Mouse (Mus musculus) stomach, postnatal 0 days (tissue): ENCODE data around the gene Mmp17. TPM values are rescaled to one million over a fixed set of nuclear protein-coding genes. Genes with fewer than 3 reads are reported as not detected.

Source experiments
- ATAC-seq: fragments of 200-750 bp; cut with Nextera tagmentation; 2 replicates; pipeline ENCODE4 v1.8.0; 2017; ENCODE audit not compliant: low FRiP score, low TSS enrichment
- DNase-seq: peaks from one replicate; pipeline ENCODE4 v3.0.0-alpha.2; 2016; ENCODE audit warnings: low spot score
- H3K27ac ChIP-seq: fragments of 300-500 bp; sonication (generic); replicated peaks from 2 replicates; pipeline ENCODE4 v1.5.1; 2014; ENCODE audit warnings: mild to moderate bottlenecking, control low read depth
- H3K27me3 ChIP-seq: fragments of 300-500 bp; sonication (generic); 2 replicates; pipeline ENCODE4 v1.6.1; 2014; ENCODE audit warnings: low read length; ENCODE audit not compliant: control insufficient read depth, insufficient read depth
- H3K36me3 ChIP-seq: fragments of 300-500 bp; sonication (generic); 2 replicates; pipeline ENCODE4 v1.6.1; 2014; ENCODE audit warnings: low read length, mixed read lengths; ENCODE audit not compliant: control insufficient read depth, insufficient read depth
- H3K4me1 ChIP-seq: fragments of 300-500 bp; sonication (generic); replicated peaks from 2 replicates; pipeline ENCODE4 v1.6.1; 2014; ENCODE audit warnings: antibody characterized with exemption; ENCODE audit not compliant: control insufficient read depth, insufficient read depth
- H3K4me2 ChIP-seq: fragments of 300-500 bp; sonication (generic); replicated peaks from 2 replicates; pipeline ENCODE4 v1.6.1; 2014; ENCODE audit warnings: low read depth, mild to moderate bottlenecking, control low read depth, moderate library complexity
- H3K4me3 ChIP-seq: fragments of 300-500 bp; sonication (generic); 2 replicates; pipeline ENCODE4 v1.5.1; 2014; ENCODE audit warnings: low read depth, low read length, control low read depth
- H3K9ac ChIP-seq: fragments of 300-500 bp; sonication (generic); 2 replicates; pipeline ENCODE4 v1.6.1; 2014; ENCODE audit warnings: mild to moderate bottlenecking, low read length, control low read depth, mixed read lengths
- H3K9me3 ChIP-seq: fragments of 300-500 bp; sonication (generic); 2 replicates; pipeline ENCODE4 v1.6.1; 2016; ENCODE audit warnings: low read length; ENCODE audit not compliant: control insufficient read depth
- CTCF ChIP-seq: IDR thresholded peaks from 2 replicates; pipeline ENCODE4 v1.5.1; 2016; ENCODE audit warnings: antibody characterized with exemption, low read depth, mild to moderate bottlenecking, moderate library complexity
- EP300 ChIP-seq: optimal IDR thresholded peaks from 2 replicates; pipeline ENCODE3; 2016; ENCODE audit warnings: antibody characterized with exemption
- WGBS: fragments of 180-500 bp; shearing (Covaris S2); extraction: QIAGEN DNeasy Blood & Tissue Kit; methylation state at CpG from one replicate; pipeline ENCODE4 v1.1.7; 2014; 5-methylcytosine and 5-hydroxymethylcytosine counted together
- polyA plus RNA-seq: library from polyadenylated mRNA; unstranded; fragments of >200 nt; fragmentation: Nextera tagmentation; extraction: Ambion mirVana; gene quantifications from 2 replicates; pipeline ENCODE4 v1.2.1, GENCODE M21; 2015

Mmp17 gene
- 2.2 and 2.6 TPM in 2 replicates for polyA plus RNA-seq

DNA sequence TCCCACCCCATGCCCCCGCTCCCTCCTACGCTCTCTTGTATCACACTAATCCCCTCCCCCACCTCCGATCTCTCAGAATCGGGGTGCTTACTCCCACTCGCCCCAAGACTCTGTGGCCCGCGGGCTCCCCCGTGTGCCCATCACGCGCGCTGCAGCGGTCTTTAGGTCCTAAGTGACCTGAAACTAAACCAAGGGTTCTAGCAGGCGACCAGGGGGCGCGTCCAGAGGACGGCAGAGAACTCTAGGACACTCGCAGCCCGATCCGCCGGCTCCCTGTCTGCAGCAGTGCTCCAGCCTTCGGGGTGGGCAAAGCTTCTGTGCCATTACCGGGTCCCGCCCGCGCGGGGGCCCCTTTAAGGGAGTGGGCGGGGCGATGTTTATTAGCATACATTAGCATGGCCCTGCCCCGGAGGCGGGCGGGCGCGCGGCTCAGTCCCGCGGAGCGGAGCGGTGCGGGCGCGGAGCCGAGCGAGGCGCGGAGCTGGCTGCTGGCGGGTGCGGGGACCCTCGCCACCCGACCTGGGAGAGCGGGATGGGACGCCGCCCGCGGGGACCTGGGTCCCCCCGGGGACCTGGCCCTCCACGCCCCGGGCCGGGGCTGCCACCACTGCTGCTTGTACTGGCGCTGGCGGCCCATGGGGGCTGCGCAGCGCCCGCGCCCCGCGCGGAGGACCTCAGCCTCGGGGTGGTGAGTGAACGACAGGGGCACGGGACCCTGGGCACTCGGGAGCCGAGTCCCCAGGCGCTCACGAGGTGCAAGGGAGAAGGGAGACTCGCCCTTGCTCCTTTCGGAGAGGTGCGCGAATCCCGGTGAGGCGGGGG lies at the start of gene Mmp17:
Gene Mmp17 (plus strand): TSS at position 409 of the 822 bp plus-strand sequence.
- Histone ChIP-seq H3K27me3 (no peaks in the 10 kb centered on the region; the same call in 1 of the 2 replicates), H3K9me3 (no peaks in the 10 kb centered on the region), H3K4me3 (peak within 1 kb of the TSS; percentile 81), H3K27ac (0 out of 2 replicates have a peak within 1 kb of the TSS, but pooled peaks have one; percentile 45), H3K4me1 (no peaks in the 10 kb centered on the region), H3K4me2 (peak within 1 kb of the TSS; percentile 100), H3K36me3 (no peaks in the 10 kb centered on the region), H3K9ac (peak within 1 kb of the TSS; percentile 76)
- under 1% methylated on average over 79 of the region's 80 CpGs for WGBS
- TF ChIP-seq EP300 (no peak), CTCF (peak; percentile 87)
- DNase-seq (peak; percentile 87), ATAC-seq (peak; percentile 92)

DNA sequence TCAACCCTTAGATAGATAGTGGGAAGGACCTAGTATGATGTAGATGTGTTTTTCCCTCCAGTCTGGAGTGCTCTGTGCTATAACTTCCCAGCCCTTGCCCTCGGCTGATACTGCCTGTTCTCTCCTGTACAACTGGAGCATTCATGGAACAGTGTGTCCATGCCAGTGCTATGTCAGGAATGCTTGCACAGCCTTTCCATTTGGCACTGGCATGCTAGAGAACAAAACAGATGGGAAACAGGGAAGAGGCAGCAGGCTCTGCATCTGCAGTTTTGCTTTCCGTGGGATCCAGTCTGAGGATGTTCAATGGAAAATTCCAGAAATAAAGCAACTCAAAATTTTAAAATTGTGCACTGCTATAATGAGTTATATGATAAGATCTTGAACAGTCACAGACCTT lies 49.5 kb upstream of the Mmp17 start:
- Histone ChIP-seq H3K4me1 (no peaks in the 10 kb centered on the region), H3K36me3 (peaks cover 2% of the 10 kb centered on the region), H3K27ac (peak overlapping the region; percentile 67; the same call in 1 of the 2 replicates), H3K9me3 (no peaks in the 10 kb centered on the region), H3K4me3 (no peak overlapping the region), H3K27me3 (no peaks in the 10 kb centered on the region), H3K9ac (no peak overlapping the region), H3K4me2 (no peak overlapping the region)
- 60% methylated on average over 2 of the region's 2 CpGs for WGBS
- no peak for DNase-seq
- peak; percentile 38; the same call in 1 of the 2 replicates for ATAC-seq
- no peak for TF ChIP-seq EP300
- no peak for TF ChIP-seq CTCF

DNA sequence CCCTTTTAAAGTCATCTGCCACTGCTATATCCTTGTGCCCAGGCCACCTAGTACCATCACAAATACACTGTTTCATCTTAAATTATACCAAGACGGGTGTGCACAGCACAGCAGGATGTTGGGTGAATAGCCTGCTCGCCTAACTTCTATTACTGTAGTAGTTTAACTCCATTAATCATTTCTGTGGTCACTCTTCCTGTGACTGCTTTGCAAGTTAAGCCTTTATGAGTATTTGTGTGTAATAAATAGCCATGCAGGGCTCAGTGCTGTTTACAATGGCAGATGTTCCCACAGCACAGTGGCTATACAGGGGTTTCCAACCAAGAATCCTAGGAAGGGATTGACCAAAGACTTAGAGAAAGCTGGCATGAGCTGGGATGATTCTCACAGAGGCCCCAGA lies 48.9 kb upstream of the Mmp17 start:
- Histone ChIP-seq H3K9ac (no peak overlapping the region), H3K9me3 (no peaks in the 10 kb centered on the region), H3K27me3 (no peaks in the 10 kb centered on the region), H3K27ac (0 out of 2 replicates have a peak overlapping the region, but pooled peaks have one; percentile 8), H3K36me3 (peaks cover 4% of the 10 kb centered on the region; the same call in 1 of the 2 replicates), H3K4me2 (no peak overlapping the region), H3K4me3 (no peak overlapping the region), H3K4me1 (no peaks in the 10 kb centered on the region)
- WGBS = 61% methylated on average over 2 of the region's 2 CpGs
- ATAC-seq = no peak
- TF ChIP-seq CTCF = no peak
- no peak for TF ChIP-seq EP300
- DNase-seq = no peak

DNA sequence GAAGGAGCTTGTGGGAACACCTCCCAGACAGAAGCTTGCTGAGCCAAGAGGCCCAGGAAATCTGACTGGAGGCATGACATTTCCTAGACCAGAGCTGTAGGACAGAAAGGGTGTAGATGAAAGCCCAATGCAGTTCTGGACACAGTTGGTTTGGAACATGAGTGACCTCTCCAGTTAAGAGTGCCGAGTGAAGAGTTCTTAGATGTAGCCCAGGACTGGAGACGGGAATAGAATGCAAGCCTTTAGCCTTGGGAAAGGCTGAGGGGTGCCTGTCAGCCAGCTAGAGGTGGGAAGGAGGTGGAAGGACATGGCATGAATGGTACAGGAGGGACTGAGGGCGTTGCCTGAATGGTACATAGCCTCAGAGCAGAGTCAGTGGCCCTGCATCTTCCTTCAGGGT lies 48.5 kb upstream of the Mmp17 start:
- TF ChIP-seq EP300 (no peak), CTCF (no peak)
- Histone ChIP-seq H3K27ac (0 out of 2 replicates have a peak overlapping the region, but pooled peaks have one; percentile 8), H3K36me3 (peaks cover 8% of the 10 kb centered on the region; the same call in 1 of the 2 replicates), H3K4me1 (no peaks in the 10 kb centered on the region), H3K9ac (no peak overlapping the region), H3K4me2 (no peak overlapping the region), H3K27me3 (no peaks in the 10 kb centered on the region), H3K4me3 (no peak overlapping the region), H3K9me3 (no peaks in the 10 kb centered on the region)
- 96% methylated on average over 3 of the region's 3 CpGs for WGBS
- no peak for DNase-seq
- no peak for ATAC-seq

DNA sequence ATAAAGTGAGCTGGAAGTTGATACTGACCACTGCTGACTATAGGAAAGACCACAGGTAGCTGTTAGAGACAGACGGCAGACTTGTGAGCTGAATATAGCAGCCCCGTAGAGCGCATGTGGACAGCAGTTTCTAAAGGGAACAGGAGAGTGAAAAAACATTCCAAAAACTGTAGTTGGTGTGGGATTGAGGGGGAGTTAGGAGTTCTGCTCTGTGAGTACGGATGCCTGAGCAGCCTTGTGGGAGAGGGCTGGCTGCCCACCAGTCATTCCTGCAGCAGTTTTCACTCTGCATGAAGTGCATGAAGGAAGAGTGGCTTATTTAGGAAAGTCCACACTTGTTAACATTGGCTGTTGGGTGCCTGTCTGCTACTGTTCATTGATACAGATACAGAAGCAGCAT lies 45.1 kb upstream of the Mmp17 start:
- H3K9ac ChIP-seq = no peak overlapping the region

DNA sequence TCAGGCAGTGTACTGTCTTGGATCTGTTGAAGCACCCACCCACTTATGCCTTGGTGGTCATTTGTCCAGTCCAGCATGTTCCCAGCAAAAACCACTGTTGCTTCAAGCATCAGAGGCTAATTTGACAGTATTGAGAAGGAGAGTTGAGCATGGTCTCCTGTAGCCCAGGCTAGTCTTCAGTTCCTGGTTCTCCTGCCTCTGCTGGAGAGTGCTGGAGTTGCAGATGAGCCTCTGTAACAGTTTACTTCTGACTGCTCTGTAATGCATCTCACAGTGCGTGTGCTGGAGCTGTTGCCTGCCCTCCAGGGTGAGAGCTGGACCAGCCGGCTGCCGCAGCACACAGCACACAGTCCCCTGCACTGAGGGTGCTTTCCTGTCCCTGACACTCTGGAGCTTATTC lies 41.7 kb upstream of the Mmp17 start:
- H3K27ac ChIP-seq = no peak overlapping the region
- WGBS = 86% methylated on average over 3 of the region's 3 CpGs
- no peak overlapping the region for H3K9ac ChIP-seq
- no peaks in the 10 kb centered on the region for H3K27me3 ChIP-seq
- no peak overlapping the region for H3K4me3 ChIP-seq
- peaks cover 40% of the 10 kb centered on the region for H3K36me3 ChIP-seq
- H3K4me1 ChIP-seq = no peaks in the 10 kb centered on the region
- ATAC-seq (no peak), DNase-seq (no peak)
- H3K9me3 ChIP-seq = no peaks in the 10 kb centered on the region
- TF ChIP-seq CTCF (peak; percentile 52), EP300 (no peak)
- no peak overlapping the region for H3K4me2 ChIP-seq

More for the DNA sequence above, 45.1 kb upstream of the Mmp17 start:
- Histone ChIP-seq H3K4me1 (no peaks in the 10 kb centered on the region), H3K27me3 (no peaks in the 10 kb centered on the region), H3K4me2 (no peak overlapping the region), H3K36me3 (peaks cover 28% of the 10 kb centered on the region), H3K9me3 (no peaks in the 10 kb centered on the region), H3K27ac (no peak overlapping the region), H3K4me3 (no peak overlapping the region)
- 94% methylated on average over 4 of the region's 4 CpGs for WGBS
- ATAC-seq (no peak), DNase-seq (no peak)
- no peak for TF ChIP-seq CTCF
